Mouse (Mus musculus) retina, postnatal 7 days (tissue): ENCODE data around the gene Pim3.
A peak's percentile ranks its signal among the peaks of the same experiment; 100 is the strongest.
"Not testable (repeated sequence)": the region's sequence is repeated elsewhere in the genome, so short reads cannot be mapped to it uniquely, and the experiment has no call there.

Experiments used
- DNase-seq: peaks from one replicate; pipeline ENCODE4 v3.0.0-alpha.2; 2012; ENCODE audit warnings: low read depth, low spot score

Gene Pim3

GRCm38 (mm10) chr15:88861772-88862622 lies at the start of gene Pim3:
TSS of gene Pim3 (plus strand) at chr15:88862186.
- DNase-seq, result peak; percentile 98

DNA sequence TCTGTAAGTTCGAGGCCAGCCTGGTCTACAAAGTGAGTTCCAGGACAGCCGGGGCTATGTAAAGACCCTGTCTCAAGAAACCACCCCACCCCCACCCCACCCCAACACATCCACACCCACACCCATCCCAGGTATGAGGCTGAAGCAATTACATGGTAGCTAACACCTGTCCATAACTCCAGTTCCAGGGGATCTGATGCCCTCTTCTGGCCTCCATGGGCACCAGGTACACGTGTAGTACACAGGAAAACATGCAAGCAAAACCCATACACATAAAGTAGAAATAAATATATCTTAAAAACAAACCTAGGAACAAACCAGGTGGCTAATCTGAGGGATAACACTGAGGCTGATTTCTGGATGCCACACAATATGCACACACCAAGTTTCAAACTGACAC lies 48.7 kb upstream of the Pim3 start:
- DNase-seq, result no peak

DNA sequence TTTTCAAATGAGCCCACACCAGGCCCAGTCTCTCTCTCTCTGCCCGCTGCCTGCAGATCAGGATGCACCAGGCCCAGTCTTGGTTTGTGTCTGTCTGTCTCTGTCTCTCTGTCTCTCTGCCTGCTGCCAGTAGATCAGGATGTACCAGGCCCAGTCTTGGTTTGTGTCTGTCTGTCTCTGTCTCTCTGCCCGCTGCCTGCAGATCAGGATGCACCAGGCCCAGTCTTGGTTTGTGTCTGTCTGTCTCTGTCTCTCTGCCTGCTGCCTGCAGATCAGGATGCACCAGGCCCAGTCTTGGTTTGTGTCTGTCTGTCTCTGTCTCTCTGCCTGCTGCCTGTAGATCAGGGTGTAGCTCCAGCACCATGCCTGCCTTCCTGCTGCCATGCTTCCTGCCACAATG lies 48.1 kb upstream of the Pim3 start:
- DNase-seq, result not testable (repeated sequence)

DNA sequence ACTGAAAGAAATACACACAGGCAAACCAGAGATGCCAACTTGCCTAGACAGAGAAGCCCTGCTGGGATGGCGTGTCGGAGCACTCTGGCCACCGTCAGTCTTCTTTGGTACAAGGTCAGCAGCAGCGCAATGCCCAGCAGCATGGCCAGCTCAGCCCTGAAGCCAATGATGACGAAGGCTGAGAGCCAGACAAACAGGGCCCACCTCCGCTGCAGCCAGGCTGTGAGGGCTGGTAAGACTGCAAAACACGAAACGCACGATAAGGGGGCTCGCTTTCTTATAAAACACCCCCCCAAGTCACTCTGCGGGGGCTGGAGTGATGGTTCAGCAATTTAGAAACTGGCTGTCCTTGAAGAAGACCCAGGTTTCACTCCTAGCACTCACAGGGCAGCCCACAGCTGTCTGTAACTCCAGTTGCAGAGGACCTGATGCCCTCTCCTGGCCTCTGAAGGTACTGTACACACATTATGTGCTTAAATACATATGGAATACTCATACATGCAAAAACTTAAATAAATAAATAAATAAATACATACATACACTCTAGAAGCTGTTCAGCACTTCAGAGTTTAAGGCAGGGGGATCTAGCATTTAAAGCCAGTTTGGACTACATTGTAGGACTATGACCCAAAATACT lies 47.5 kb upstream of the Pim3 start:
- no peak for DNase-seq

DNA sequence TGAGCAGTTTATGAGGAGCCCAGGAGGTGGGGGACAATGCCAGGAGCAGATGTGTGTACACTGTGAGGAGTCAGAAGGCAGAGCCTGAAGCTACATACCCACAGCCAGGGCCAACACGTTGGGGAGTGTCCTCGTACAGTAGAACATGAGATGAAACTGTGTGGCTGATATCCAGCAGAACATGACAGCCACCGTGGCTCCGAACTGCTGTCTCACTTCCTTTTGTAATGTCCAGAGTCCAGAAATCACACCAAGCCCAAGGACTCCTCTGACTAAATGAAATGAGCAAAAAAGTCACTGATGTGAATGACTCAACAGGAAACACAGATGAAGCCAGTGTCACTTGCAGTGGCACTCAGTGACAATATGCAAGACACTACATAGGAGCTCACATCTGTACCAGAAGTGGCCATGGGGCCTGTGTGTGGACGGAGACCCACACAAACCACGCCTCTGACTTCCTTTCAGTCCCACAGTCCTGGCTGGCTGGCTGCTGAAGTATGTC lies 46.7 kb upstream of the Pim3 start:
- DNase-seq, result no peak

GRCm38 (mm10) chr15:88819026-88819905 lies 42.7 kb upstream of the Pim3 start, which contains the start of the genes Alg12 and Creld2:
TSS of gene Alg12 (minus strand) at chr15:88819318.
TSS of gene Creld2 (plus strand) at chr15:88819646.
- peak; percentile 98 for DNase-seq

DNA sequence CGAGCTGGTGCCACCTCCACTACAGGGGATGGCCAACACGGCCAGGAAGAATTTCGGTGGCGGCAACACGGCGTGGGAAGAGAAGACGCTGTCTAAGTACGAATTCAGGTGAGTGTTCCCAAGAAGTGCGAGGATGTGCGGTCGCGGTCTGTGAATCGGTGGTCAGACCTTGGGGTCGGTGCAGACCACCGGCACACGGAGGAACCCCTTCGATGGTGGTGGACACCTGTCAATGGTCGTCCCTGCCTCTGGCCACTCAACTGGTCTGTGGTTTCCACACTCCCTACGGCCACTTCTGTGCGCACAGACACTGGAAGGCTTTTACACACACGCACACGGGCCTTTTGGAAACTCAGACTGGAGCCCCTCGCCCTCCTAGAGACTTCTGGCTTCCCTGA lies 42.1 kb upstream of the Pim3 start:
- no peak for DNase-seq

- DNase-seq, result no peak
Measured at GRCm38 (mm10) chr15:88821403-88821802, 40.6 kb upstream of the Pim3 start.

DNA sequence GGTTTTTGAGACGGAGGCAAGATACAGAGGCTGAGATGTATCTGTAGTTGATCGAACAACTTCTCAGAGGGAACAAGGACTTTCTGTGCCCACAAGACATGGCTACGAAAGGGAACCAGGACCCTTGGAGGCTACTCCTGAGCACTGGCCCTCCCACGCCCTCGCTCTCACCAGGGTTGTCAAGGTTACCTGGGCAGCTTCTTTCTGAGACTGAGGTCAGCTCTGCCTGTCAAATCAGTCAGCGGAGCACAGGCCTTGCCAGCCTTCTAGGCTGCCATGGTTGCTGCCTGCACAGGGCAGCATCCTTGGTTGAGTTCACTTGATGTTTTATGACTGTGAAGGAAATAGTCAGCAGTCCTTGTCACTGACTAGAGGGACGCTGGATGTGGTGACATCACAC lies 39.5 kb upstream of the Pim3 start:
- no peak for DNase-seq

DNA sequence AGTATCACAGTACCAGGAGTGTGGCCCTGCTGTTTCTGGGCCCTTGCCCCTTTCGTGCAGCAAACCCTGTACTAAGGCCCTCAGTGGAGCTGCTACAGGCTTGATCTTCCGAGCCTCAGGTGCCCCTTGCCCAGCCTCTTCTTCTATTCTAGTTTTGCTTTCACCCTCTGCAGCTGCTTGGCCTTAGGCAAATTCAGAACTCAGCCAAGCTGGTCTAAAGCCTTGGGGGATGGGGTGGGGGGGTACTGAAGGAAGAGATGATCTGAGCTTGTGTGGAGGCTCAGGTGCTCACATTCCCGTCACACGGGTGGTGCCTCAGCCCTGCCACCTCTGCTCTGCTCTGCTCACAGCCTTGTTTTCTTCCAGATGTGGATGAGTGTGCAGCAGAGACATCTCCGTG lies 38.6 kb upstream of the Pim3 start:
- DNase-seq, result no peak

DNA sequence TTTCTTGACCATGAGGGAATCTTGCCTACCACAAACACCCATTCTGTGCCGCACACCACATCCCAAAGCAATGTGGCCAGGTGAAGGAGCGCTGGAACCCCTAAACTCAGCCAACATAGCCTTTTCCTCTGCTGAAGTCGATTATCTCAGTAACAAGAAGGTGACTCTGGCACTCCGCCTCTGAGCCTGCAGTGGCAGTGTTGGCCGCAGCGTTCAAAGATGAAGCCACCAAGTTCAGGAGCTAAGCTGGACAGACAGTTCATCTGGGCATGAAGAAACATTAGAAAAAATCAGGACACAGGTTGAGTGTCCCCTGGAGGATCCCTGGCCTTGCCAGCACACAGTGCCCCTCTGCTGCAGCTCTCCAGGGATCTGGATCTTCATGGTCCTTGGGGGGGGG lies 34.5 kb upstream of the Pim3 start:
- DNase-seq, result no peak

- no peak for DNase-seq
Measured at GRCm38 (mm10) chr15:88827991-88828799, 33.8 kb upstream of the Pim3 start.

- DNase-seq, result peak; percentile 78
Measured at GRCm38 (mm10) chr15:88828800-88829705, 32.9 kb upstream of the Pim3 start.

DNA sequence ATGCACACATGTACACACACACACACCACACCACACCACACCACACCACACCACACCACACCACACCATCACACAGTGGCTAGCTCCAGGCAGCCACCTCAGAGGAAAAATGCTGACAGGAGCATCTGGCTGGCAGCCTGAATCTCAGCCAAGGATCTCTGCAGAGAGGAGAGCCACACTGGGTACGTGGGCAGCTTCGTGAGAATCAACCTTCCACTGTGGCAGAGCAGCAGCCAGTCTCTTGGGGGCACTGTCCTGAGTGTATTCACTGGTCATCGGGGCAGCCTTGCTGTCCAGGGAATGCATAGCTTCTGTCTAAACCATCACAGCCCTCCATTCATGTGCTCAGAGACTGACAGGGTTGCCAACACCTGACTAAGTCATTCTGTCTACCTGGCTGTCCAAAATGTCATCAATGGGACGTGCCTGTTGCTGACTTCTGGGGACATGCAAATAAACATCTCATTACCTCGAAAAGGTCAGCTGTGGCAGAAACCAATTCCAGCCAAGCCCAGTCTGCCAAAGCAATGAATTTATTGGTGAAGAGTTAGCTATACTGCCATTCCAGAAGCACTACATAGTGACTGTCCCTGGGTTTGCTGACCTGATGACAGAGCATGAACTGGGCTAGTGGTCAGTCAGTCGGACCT lies 32.1 kb upstream of the Pim3 start:
- no peak for DNase-seq

DNA sequence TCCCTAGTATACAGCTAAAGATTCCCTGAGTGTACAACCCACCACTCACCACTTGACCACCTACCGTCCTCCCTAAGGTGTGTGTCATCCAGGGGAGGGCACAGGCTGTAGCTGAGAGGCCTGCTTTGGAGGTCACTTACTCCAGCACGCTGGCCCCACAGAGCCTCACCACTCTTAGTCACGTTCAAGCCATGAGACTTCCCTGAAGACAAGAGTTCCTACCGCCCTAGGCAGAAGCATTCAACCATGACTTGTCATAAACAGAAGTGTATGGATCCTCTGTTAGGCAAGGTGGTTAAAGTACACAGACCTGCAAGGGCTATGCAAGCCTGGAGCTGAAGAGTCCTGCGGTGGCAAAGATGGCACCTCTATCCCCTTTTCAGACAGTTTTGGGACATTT lies 31.3 kb upstream of the Pim3 start:
- DNase-seq, result no peak

GRCm38 (mm10) chr15:88831482-88831881 lies 30.5 kb upstream of the Pim3 start:
- no peak for DNase-seq

GRCm38 (mm10) chr15:88832536-88832935 lies 29.4 kb upstream of the Pim3 start:
- DNase-seq, result no peak

DNA sequence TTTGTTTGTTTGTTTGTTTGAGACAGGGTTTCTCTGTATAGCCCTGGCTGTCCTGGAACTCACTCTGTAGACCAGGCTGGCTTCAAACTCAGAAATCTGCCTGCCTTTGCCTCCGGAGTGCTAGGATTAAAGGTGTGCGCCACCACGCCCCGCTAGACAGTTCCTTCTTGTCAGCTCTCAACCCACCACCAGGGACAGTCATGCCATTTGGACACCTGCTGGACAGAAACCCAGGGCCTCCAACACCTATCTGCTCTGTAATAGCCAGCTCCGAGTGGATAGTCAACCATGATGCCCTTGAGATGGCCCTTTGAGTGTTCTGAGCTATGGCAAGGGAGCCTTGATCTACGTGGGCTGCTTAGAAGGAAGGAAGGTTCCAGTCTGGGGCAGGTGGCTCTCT lies 26.0 kb upstream of the Pim3 start:
- no peak for DNase-seq

DNA sequence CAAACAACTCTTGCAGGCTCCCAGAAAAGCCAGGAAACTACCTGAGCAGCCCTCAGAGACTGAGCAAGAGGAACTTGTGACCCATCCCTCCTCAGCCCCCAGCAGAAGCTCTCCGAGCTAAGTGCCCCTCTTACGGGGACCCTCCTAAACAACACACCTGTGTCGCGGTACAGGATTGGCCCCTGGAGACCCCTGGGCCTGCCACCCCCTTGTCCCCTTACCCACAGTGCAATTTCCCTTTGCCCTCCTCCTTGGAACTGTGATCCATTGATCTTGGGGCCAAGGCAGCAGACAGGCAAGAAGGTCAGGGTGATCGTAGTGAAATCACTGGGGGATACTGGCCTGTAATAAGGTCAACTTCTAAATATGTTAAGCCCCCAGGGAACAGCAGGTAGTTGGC lies 25.4 kb upstream of the Pim3 start:
- DNase-seq, result no peak
